Mouse (Mus musculus): Measurements from ENCODE around the gene Wfdc6a.
"Not testable (repeated sequence)": the region's sequence is repeated elsewhere in the genome, so short reads cannot be mapped to it uniquely, and the experiment has no call there.

Gene Wfdc6a

GRCm38 (mm10) chr2:164585025-164585725, at the start of gene Wfdc6a:
Wfdc6a (minus strand) TSS chr2:164585447.
- DNase-seq: not testable (repeated sequence)

- no peak for DNase-seq
Measured at GRCm38 (mm10) chr2:164621775-164622174, 36.5 kb upstream of the Wfdc6a start.

DNA sequence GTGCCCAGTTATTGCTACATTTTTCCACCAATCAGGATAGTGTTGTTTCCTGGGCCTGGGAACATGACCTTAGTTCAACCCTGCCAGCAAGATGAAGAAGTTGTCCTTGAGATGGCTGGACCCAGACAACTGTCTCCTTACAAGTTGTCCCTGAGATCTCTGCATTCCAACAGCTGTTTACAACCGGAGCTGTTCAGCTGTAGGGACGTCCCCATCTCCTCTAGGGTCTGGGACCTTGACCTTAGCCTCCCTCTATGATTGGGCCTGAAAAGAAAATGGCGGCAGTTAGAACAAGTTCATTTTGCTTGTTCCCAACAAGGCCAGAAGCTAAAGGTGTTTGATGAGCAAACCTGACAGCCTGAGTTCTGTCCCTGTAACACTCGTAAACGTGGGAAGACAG, 33.8 kb upstream of the Wfdc6a start:
- DNase-seq: no peak

GRCm38 (mm10) chr2:164615386-164615785, 30.1 kb upstream of the Wfdc6a start:
- DNase-seq: no peak

GRCm38 (mm10) chr2:164613471-164613870, 28.2 kb upstream of the Wfdc6a start, which contains the start of the genes Wfdc6b and Wfdc8:
Wfdc6b (plus strand) TSS chr2:164613522.
Wfdc8 (minus strand) TSS chr2:164613626.
- DNase-seq: not testable (repeated sequence)

- no peak for DNase-seq
Measured at GRCm38 (mm10) chr2:164608781-164609180, 23.5 kb upstream of the Wfdc6a start.

GRCm38 (mm10) chr2:164604411-164604810, 19.2 kb upstream of the Wfdc6a start:
- no peak for DNase-seq

DNA sequence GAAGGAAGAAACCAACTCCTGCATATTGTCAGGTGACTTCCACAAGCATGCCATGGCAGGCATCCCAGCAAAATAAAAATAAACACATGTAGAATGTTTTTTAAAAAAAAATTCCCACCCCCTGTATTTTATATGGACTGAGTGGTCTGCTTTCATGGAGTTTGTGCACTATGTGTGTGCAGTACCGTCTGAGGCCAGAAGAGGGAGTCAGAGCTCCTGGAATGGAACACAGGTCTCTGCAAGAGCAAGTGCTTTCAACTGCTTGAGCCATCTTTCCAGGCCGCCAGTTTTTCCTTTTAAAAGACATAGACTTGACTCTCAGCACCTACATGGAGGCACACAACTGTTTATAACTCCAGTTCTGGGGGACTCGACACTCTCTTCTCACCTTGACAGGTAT, 18.2 kb upstream of the Wfdc6a start:
- DNase-seq: no peak

GRCm38 (mm10) chr2:164600179-164600578, 14.9 kb upstream of the Wfdc6a start:
- DNase-seq: no peak

GRCm38 (mm10) chr2:164593494-164593893, 8.2 kb upstream of the Wfdc6a start, which contains the start of gene Eppin:
Eppin (minus strand) TSS chr2:164593594.
- DNase-seq: no peak

GRCm38 (mm10) chr2:164592014-164592413, 6.8 kb upstream of the Wfdc6a start:
- DNase-seq: no peak

- not testable (repeated sequence) for DNase-seq
Measured at GRCm38 (mm10) chr2:164573359-164573758, 11.9 kb downstream of the Wfdc6a start, which contains the start of gene Spint3. Spint3 (minus strand) TSS chr2:164573459.

GRCm38 (mm10) chr2:164567460-164567859, 17.8 kb downstream of the Wfdc6a start:
- DNase-seq: no peak

DNA sequence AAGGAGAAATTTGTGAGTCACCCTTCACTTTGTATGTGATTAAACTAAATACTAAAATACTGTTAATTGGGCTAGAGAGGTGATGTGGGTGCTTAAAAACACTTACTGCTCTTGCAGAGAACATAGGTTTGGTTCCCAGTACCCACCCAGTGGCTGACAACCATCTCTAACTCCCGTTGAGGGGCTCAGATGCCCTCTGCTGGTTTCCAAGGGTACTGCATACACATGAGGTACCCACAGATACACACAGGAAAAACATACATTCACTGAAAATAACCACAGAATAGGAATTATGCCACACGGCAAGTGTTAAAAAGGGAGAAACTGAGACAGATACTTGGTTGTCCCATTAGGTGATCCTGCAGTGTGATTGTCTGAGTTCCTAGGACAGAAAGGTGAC, 18.2 kb downstream of the Wfdc6a start:
- no peak for DNase-seq

GRCm38 (mm10) chr2:164564346-164564745, 20.9 kb downstream of the Wfdc6a start:
- no peak for DNase-seq

DNA sequence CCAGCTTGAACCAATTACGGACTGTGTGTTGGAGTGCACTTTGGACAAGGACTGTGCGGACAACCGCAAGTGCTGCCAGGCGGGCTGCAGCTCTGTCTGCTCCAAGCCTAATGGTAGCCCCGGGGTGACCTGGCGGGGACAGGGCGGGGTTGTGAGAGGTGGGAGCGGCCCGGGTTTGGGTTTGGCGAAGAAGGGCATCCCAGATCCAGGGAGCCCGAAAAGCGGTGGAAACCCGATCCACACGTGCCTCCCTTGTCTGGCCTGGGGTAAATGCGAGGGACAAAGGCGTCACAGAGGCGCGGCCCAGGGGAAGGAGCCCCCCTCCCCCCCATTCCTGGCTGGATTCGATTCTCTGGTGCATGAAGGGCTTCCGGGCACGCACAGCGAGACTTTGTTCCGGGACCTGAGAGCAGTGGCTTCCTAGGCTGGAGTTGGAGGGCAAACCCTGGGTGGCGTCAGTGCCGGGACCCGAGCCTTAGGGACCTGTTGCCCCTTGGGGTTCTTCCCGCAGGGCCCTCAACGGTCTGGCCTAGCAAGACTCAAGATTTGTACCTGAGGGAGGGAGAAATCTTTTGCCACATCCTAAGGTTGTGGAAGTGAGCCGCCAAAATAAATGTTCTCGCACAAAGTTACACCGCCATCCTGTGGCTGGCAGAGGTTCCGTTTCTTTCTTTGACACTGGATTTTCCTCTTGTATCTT, 21.8 kb downstream of the Wfdc6a start:
- DNase-seq: peak; percentile 12

DNA sequence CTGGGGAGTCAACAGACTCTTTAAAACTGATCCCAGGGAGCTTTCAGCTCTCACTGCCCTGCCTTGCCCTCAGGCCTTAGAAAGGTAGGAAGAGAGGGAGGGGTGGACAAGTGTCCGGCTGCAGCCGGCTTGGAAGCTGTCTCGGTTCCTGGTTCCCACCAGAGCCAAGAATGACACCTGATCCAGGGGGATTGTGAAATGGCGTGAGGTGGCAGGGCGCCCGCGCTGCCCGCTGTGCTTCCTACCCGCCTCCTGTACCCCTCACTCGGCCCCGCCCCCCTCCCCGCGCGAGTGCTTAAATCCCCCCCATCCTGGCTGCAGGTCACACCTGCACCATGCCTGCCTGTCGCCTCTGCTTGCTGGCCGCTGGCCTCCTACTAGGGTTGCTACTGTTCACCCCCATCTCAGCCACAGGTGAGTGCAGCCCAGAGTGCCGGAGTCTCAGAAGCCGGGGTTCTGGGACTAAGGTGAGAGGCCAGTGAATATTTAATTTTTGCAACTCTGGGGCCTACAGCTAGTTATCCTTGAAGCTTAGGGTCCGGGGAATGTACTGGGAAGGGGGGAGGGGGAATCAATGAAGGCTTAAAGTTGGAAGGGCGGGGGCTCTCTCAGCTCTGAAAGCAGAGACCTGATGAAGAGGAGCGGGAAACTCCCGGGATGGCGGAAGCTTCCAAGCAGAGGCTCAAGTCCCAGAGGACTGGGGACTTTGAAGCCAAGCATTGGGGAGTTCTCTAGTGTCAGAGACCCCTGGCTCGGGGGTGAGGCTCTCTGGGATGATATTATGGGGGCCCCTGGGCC, 22.7 kb downstream of the Wfdc6a start, which contains the start of gene Wfdc2:
Gene Wfdc2 (plus strand): TSS at position 23 of the 798 bp plus-strand sequence.
- no peak for DNase-seq

DNA sequence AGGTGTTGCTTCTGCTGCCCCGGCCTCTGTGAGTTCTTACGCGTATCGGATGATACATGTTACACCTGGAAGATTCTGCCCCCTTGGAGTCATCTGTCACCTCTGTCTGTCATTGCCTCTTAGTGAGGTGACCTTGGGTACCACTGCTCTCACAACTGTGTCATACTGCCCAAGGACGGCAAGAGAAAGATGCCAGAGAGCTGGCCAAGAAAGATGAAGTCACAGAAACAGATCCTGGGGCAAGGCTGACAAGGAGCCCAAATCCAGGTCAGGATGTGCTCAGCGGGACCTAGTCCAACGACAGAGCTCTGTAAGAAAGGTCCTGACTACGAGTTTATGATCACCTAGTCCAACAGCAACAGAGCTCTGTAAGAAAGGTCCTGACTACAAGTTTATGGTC, 25.1 kb downstream of the Wfdc6a start:
- DNase-seq: no peak

DNA sequence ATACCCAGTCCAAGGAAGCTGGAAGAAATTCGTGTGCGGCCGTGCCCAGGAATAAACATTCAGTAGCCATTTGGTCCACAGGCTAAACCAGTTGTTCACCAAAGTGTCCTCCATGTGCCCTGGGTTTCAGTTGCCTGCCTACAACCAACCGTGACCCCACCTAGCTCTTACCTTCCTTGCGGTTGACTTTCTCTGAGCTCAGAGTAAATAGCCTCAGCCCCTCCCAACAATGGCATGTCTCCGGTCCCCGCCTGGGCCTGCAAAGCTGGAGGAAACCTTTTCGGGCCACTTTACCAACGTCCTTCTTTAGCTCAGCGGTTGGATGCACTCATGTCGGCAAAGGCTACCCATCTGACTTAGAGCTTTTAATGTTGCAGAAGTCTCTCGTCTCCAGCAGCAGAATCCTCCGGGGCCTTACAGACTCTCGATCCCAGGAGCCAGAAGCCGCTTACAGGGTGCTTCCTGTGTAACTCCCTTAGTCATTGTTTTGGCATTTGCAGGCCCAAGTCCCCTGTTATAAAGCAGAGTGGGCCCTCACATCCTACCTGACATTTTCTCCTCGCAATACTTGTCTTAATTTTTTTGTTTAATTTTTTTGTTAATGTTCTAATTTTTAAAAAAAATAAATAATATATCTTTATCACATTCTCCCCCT, 26.1 kb downstream of the Wfdc6a start:
- DNase-seq: no peak

DNA sequence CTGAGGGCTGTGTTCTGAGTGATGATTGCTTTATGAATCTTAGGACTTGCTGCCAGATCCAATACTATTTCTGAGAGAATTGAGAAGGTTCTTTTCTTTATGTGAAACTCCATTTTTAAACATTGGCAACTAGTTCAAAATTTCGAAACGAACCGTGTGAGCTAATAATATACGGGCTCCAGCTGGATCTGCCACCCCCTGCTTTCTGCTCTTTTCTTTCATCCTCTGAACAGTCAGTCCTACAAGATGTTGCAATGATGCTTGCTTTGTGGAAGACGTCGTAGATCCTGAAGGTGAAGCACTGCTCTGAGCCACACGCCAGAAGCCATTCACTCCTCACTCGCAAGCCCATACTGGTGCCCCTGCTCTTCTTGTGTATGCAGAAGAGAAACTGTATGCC, 26.8 kb downstream of the Wfdc6a start:
- no peak for DNase-seq

DNA sequence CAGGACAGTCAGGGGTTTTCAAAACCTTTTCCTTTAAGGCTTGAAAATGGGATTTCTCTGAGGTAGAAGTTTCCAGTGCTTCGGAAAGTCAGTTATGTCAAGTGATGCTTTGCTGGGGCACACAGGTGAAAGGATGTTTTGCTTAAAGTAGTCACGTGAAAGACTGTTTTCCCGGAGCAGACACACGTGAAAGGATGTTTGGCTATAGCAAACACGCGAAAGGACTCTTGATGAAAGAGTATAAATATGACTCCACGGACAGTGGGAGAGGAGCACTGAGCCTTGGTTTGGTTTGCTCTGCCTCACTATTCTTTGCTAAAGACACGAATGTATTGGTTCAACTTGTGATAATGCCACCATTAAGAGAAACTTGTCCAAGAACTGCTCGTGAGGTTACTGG, 33.7 kb downstream of the Wfdc6a start:
- DNase-seq: no peak

- DNase-seq: no peak
Measured at GRCm38 (mm10) chr2:164550895-164551269, 34.4 kb downstream of the Wfdc6a start.
